Mouse (Mus musculus): ENCODE measurements around the gene Xylt1. TPM values are rescaled to one million over a fixed set of nuclear protein-coding genes. Genes with fewer than 3 reads are reported as not detected.

Xylt1 gene
- polyA plus RNA-seq, 1 experiment from 2014 or later, result 0.73 TPM

DNA sequence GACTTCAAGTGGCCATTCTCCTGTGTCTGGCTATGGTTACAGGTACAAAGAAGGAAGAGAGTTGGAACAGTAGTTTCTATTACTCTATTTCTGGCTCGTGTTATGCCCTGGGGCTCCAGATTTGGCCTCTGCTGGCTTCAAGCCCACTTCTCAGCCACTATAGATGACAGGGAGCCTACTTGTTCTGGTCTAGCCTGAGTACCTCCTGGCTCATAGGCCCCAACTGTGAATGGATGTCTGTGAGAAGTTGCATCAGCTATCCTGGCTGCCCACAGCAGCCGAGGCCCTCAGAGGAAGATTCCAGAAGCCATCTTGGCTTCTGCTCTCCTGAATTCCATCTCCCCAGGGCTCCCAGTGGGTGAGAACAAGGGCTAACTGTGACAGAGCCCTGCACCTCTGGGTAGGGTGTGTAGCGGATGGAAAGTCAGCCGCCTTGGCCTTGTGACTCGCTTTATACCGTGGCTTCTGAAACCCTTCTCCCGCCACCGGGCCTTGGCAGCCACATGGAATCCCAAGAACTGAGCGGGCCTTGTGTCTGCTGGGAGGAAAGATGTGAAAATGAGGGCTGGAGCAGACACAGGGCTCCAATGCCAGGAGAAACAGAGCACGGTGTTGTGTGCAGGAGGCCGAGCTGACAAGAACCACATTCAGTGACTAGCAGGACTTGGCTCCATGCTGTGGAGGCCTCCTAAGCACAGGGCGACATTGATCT lies 55.1 kb downstream of the Xylt1 start:
- WGBS, result 89% methylated on average over 12 of the region's 12 CpGs
- H3K27ac ChIP-seq (ENCODE audit: low read depth, low read length), result no peak overlapping the region
- H3K9me3 ChIP-seq (ENCODE audit: control insufficient read depth, low read length), result no peaks in the 10 kb centered on the region
- no peak for DNase-seq (ENCODE audit: low spot score)
- no peak overlapping the region for H3K4me2 ChIP-seq
- no peak for ATAC-seq (replicated peaks; ENCODE audit: low FRiP score)
- no peaks in the 10 kb centered on the region for H3K27me3 ChIP-seq (replicated peaks; ENCODE audit: control insufficient read depth, insufficient read depth, low read length)
- no peaks in the 10 kb centered on the region for H3K36me3 ChIP-seq (ENCODE audit: control insufficient read depth, insufficient read depth, low read length)
- no peaks in the 10 kb centered on the region for H3K4me1 ChIP-seq (replicated peaks; ENCODE audit: control insufficient read depth, insufficient read depth, low read length)
- no peak overlapping the region for H3K9ac ChIP-seq (ENCODE audit: low read depth, low read length)
- no peak overlapping the region for H3K4me3 ChIP-seq (ENCODE audit: low read depth, low read length)

DNA sequence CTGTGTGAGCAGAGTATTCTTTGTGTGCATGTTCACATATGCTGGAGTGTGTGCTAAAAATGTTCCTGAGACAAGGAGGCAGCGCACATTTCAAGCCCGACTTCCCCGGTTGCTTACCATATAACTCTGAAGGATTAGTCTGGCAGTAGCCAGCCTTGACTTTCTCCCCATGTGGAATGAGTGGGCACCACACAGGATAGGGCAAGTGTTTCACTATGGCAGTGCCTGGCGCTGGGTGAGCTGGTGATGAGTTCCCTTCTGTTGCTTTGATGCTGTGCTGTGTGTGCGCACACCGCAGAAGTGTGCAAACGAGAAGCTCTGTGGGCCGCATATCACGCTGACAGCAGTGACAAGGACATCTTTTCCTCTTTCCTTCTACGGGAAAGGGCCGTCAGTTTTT lies 56.1 kb downstream of the Xylt1 start:
- H3K9ac ChIP-seq (ENCODE audit: low read depth, low read length), result no peak overlapping the region
- no peak overlapping the region for H3K4me2 ChIP-seq
- no peaks in the 10 kb centered on the region for H3K9me3 ChIP-seq (ENCODE audit: control insufficient read depth, low read length)
- WGBS, result 80% methylated on average over 11 of the region's 11 CpGs
- no peak for DNase-seq (ENCODE audit: low spot score)
- no peaks in the 10 kb centered on the region for H3K36me3 ChIP-seq (ENCODE audit: control insufficient read depth, insufficient read depth, low read length)
- no peak for ATAC-seq (replicated peaks; ENCODE audit: low FRiP score)
- no peak overlapping the region for H3K4me3 ChIP-seq (ENCODE audit: low read depth, low read length)
- no peaks in the 10 kb centered on the region for H3K4me1 ChIP-seq (replicated peaks; ENCODE audit: control insufficient read depth, insufficient read depth, low read length)
- H3K27me3 ChIP-seq (replicated peaks; ENCODE audit: control insufficient read depth, insufficient read depth, low read length), result no peaks in the 10 kb centered on the region
- no peak overlapping the region for H3K27ac ChIP-seq (ENCODE audit: low read depth, low read length)

DNA sequence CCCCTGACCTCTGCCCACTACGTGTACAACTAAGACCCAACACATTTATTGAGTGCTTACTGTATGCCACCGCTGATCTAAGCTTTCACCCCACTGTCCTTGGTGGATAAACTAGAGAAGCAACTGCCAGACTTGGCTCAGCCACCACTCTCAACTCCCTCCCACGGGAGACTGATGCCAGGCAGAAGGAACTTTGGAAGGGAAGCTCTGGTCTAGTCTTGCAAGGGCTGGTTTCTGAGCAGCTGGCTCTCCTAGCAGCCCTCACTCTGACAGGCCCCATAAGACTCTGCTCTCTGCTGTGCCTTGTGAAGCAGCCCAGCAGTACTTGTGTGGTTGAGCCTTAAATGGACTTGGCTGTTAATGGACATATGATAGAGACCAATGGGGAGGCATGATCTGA lies 60.2 kb downstream of the Xylt1 start:
- Histone ChIP-seq H3K9me3 (ENCODE audit: control insufficient read depth, low read length) (no peaks in the 10 kb centered on the region), H3K4me1 (replicated peaks; ENCODE audit: control insufficient read depth, insufficient read depth, low read length) (no peaks in the 10 kb centered on the region), H3K4me2 (no peak overlapping the region), H3K4me3 (ENCODE audit: low read depth, low read length) (no peak overlapping the region), H3K36me3 (ENCODE audit: control insufficient read depth, insufficient read depth, low read length) (no peaks in the 10 kb centered on the region), H3K9ac (ENCODE audit: low read depth, low read length) (no peak overlapping the region), H3K27me3 (replicated peaks; ENCODE audit: control insufficient read depth, insufficient read depth, low read length) (no peaks in the 10 kb centered on the region), H3K27ac (ENCODE audit: low read depth, low read length) (no peak overlapping the region)
- WGBS, result 78% methylated on average over 3 of the region's 3 CpGs
- ATAC-seq (replicated peaks; ENCODE audit: low FRiP score), result no peak
- DNase-seq (ENCODE audit: low spot score), result no peak

DNA sequence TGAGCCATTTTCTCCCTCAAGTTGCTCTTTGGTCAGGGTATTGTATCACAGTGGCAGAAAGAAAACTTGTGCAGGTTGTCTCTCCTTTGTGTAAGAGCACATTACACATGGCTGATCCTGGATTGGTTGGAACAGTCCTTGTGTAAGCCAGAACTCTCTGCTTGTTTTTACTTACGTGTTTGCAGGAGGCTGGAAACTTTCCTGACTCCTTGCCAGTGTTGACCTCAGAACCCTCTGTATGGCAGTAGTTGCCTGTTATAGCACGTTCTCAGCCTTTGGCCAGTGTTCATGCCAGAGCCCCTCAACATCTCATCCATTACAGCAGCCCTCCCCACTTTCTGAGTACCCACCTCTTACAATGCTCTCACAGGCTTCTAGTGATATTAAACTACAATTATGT lies 61.9 kb downstream of the Xylt1 start:
- no peak overlapping the region for H3K4me3 ChIP-seq (ENCODE audit: low read depth, low read length)
- H3K4me1 ChIP-seq (replicated peaks; ENCODE audit: control insufficient read depth, insufficient read depth, low read length), result no peaks in the 10 kb centered on the region
- no peak overlapping the region for H3K9ac ChIP-seq (ENCODE audit: low read depth, low read length)
- DNase-seq (ENCODE audit: low spot score), result no peak
- H3K27me3 ChIP-seq (replicated peaks; ENCODE audit: control insufficient read depth, insufficient read depth, low read length), result no peaks in the 10 kb centered on the region
- no peak overlapping the region for H3K4me2 ChIP-seq
- H3K9me3 ChIP-seq (ENCODE audit: control insufficient read depth, low read length), result no peaks in the 10 kb centered on the region
- 81% methylated on average over 2 of the region's 2 CpGs for WGBS
- no peak for ATAC-seq (replicated peaks; ENCODE audit: low FRiP score)
- H3K36me3 ChIP-seq (ENCODE audit: control insufficient read depth, insufficient read depth, low read length), result no peaks in the 10 kb centered on the region
- H3K27ac ChIP-seq (ENCODE audit: low read depth, low read length), result no peak overlapping the region

DNA sequence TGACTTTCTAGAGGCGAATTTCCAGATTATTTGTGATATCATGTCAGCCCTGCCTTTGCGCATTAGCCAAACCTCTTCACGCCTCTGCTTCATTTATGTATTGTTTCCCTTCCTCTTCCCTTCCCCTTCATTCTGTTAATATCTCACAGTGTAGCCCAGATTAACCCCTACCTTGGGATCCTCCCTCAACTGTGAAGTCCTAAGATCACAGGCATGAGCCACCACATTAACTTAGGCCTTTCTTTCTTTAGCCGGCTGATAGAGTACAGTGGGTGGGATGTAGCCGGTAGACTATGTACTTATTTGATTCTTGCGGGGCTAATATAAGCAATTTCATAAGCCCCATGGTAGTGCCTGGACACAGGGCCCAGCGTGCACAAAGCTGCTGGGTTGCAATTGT lies 62.4 kb downstream of the Xylt1 start:
- no peak overlapping the region for H3K27ac ChIP-seq (ENCODE audit: low read depth, low read length)
- no peak overlapping the region for H3K4me2 ChIP-seq
- DNase-seq (ENCODE audit: low spot score), result no peak
- no peaks in the 10 kb centered on the region for H3K9me3 ChIP-seq (ENCODE audit: control insufficient read depth, low read length)
- 84% methylated on average over 7 of the region's 7 CpGs for WGBS
- ATAC-seq (replicated peaks; ENCODE audit: low FRiP score), result no peak
- no peaks in the 10 kb centered on the region for H3K27me3 ChIP-seq (replicated peaks; ENCODE audit: control insufficient read depth, insufficient read depth, low read length)
- H3K4me1 ChIP-seq (replicated peaks; ENCODE audit: control insufficient read depth, insufficient read depth, low read length), result no peaks in the 10 kb centered on the region
- H3K4me3 ChIP-seq (ENCODE audit: low read depth, low read length), result no peak overlapping the region
- no peak overlapping the region for H3K9ac ChIP-seq (ENCODE audit: low read depth, low read length)
- no peaks in the 10 kb centered on the region for H3K36me3 ChIP-seq (ENCODE audit: control insufficient read depth, insufficient read depth, low read length)

GRCm38 (mm10) chr7:117445471-117445870 lies 64.7 kb downstream of the Xylt1 start:
- Histone ChIP-seq H3K27me3 (replicated peaks; ENCODE audit: control insufficient read depth, insufficient read depth, low read length) (no peaks in the 10 kb centered on the region), H3K36me3 (ENCODE audit: control insufficient read depth, insufficient read depth, low read length) (no peaks in the 10 kb centered on the region), H3K4me3 (ENCODE audit: low read depth, low read length) (no peak overlapping the region), H3K9me3 (ENCODE audit: control insufficient read depth, low read length) (no peaks in the 10 kb centered on the region), H3K27ac (ENCODE audit: low read depth, low read length) (no peak overlapping the region), H3K9ac (ENCODE audit: low read depth, low read length) (no peak overlapping the region), H3K4me2 (no peak overlapping the region), H3K4me1 (replicated peaks; ENCODE audit: control insufficient read depth, insufficient read depth, low read length) (no peaks in the 10 kb centered on the region)
- WGBS, result 58% methylated on average over 3 of the region's 3 CpGs
- ATAC-seq (replicated peaks; ENCODE audit: low FRiP score) (no peak), DNase-seq (ENCODE audit: low spot score) (no peak)

GRCm38 (mm10) chr7:117449605-117450004 lies 68.8 kb downstream of the Xylt1 start:
- no peak overlapping the region for H3K9ac ChIP-seq (ENCODE audit: low read depth, low read length)
- no peaks in the 10 kb centered on the region for H3K4me1 ChIP-seq (replicated peaks; ENCODE audit: control insufficient read depth, insufficient read depth, low read length)
- ATAC-seq (replicated peaks; ENCODE audit: low FRiP score) (no peak), DNase-seq (ENCODE audit: low spot score) (no peak)
- H3K4me3 ChIP-seq (ENCODE audit: low read depth, low read length), result no peak overlapping the region
- no peak overlapping the region for H3K27ac ChIP-seq (ENCODE audit: low read depth, low read length)
- 94% methylated on average over 5 of the region's 5 CpGs for WGBS
- no peaks in the 10 kb centered on the region for H3K36me3 ChIP-seq (ENCODE audit: control insufficient read depth, insufficient read depth, low read length)
- H3K4me2 ChIP-seq, result no peak overlapping the region
- H3K9me3 ChIP-seq (ENCODE audit: control insufficient read depth, low read length), result no peaks in the 10 kb centered on the region
- no peaks in the 10 kb centered on the region for H3K27me3 ChIP-seq (replicated peaks; ENCODE audit: control insufficient read depth, insufficient read depth, low read length)

GRCm38 (mm10) chr7:117451212-117451611 lies 70.4 kb downstream of the Xylt1 start:
- Histone ChIP-seq H3K4me2 (no peak overlapping the region), H3K36me3 (ENCODE audit: control insufficient read depth, insufficient read depth, low read length) (no peaks in the 10 kb centered on the region), H3K4me1 (replicated peaks; ENCODE audit: control insufficient read depth, insufficient read depth, low read length) (no peaks in the 10 kb centered on the region), H3K4me3 (ENCODE audit: low read depth, low read length) (no peak overlapping the region), H3K9me3 (ENCODE audit: control insufficient read depth, low read length) (no peaks in the 10 kb centered on the region), H3K27me3 (replicated peaks; ENCODE audit: control insufficient read depth, insufficient read depth, low read length) (no peaks in the 10 kb centered on the region), H3K9ac (ENCODE audit: low read depth, low read length) (no peak overlapping the region), H3K27ac (ENCODE audit: low read depth, low read length) (no peak overlapping the region)
- DNase-seq (ENCODE audit: low spot score), result no peak
- no peak for ATAC-seq (replicated peaks; ENCODE audit: low FRiP score)

DNA sequence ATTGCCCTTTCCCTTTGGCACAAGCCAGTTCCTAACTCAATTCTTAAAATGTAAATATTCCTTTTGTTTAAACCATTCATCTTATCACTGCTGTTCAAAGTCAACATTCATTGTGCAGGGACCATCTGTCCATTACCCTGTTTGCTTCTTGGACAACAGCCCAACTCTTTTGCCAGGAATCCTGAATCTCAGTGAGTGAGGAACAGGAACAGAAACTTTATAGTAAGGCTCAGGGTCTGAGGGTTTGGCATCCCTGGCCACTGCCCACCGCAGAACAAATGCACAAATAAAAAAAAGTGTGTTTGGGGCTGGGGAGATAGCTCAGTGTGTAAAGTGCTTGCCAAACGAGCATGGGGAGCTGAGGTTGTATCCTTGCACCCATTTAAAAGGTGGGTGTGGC lies 71.5 kb downstream of the Xylt1 start:
- Histone ChIP-seq H3K36me3 (ENCODE audit: control insufficient read depth, insufficient read depth, low read length) (no peaks in the 10 kb centered on the region), H3K4me3 (ENCODE audit: low read depth, low read length) (no peak overlapping the region), H3K27ac (ENCODE audit: low read depth, low read length) (no peak overlapping the region), H3K9me3 (ENCODE audit: control insufficient read depth, low read length) (no peaks in the 10 kb centered on the region), H3K9ac (ENCODE audit: low read depth, low read length) (no peak overlapping the region), H3K4me1 (replicated peaks; ENCODE audit: control insufficient read depth, insufficient read depth, low read length) (no peaks in the 10 kb centered on the region), H3K27me3 (replicated peaks; ENCODE audit: control insufficient read depth, insufficient read depth, low read length) (no peaks in the 10 kb centered on the region), H3K4me2 (no peak overlapping the region)
- DNase-seq (ENCODE audit: low spot score) (no peak), ATAC-seq (replicated peaks; ENCODE audit: low FRiP score) (no peak)
- WGBS, result 60% methylated on average over 2 of the region's 2 CpGs

All from liver, embryonic 11.5 days (tissue).